Mouse (Mus musculus) ES-E14 (cell line): ENCODE measurements around the gene Icmt. TPM values are rescaled to one million over a fixed set of nuclear protein-coding genes. Genes with fewer than 3 reads are reported as not detected.

Experiments used
- DNase-seq: peaks from one replicate; pipeline ENCODE4 v3.0.0-alpha.2; 2013; ENCODE audit warnings: low read depth, low spot score
- H3K27ac ChIP-seq: 2 replicates; pipeline ENCODE4 v1.5.1; 2012; ENCODE audit warnings: low read depth, mild to moderate bottlenecking, low read length, moderate library complexity, mixed read lengths; ENCODE audit not compliant: poor library complexity, insufficient read depth, severe bottlenecking
- H3K36me3 ChIP-seq: 2 replicates; pipeline ENCODE4 v1.6.1; 2012; ENCODE audit warnings: mild to moderate bottlenecking, low read length, moderate library complexity, mixed read lengths; ENCODE audit not compliant: control insufficient read depth, poor library complexity, insufficient read depth, severe bottlenecking
- H3K4me1 ChIP-seq, 2 experiments: fragments of 150-350 bp in 1 of 2; sonication (generic) in 1 of 2; 2 replicates each; pipeline ENCODE4 v1.6.1; 2012; ENCODE audit warnings: low read length in 2 of 2, mild to moderate bottlenecking in 1 of 2, mixed read lengths in 1 of 2; ENCODE audit not compliant: control insufficient read depth in 2 of 2, insufficient read depth in 2 of 2, poor library complexity in 1 of 2
- H3K4me3 ChIP-seq, 2 experiments: fragments of 150-350 bp in 1 of 2; sonication (generic) in 1 of 2; 2 replicates each; pipeline ENCODE4 v1.5.1; 2012; ENCODE audit warnings: low read length in 2 of 2, low read depth in 1 of 2, mild to moderate bottlenecking in 1 of 2, mixed read lengths in 1 of 2; ENCODE audit not compliant: insufficient read depth in 1 of 2, poor library complexity in 1 of 2, severe bottlenecking in 1 of 2
- H3K9ac ChIP-seq: 2 replicates; pipeline ENCODE4 v1.6.1; 2012; ENCODE audit warnings: low read depth, mild to moderate bottlenecking, low read length, mixed read lengths; ENCODE audit not compliant: poor library complexity, insufficient read depth, severe bottlenecking
- H3K9me3 ChIP-seq: fragments of 150-350 bp; sonication (generic); 2 replicates; pipeline ENCODE4 v1.6.1; 2012; ENCODE audit warnings: low read depth, mild to moderate bottlenecking, low read length; ENCODE audit not compliant: control insufficient read depth, insufficient read depth
- CHD2 ChIP-seq: IDR thresholded peaks from 2 replicates; pipeline ENCODE4 v1.6.1; 2014; ENCODE audit warnings: mild to moderate bottlenecking, low read depth, low read length, inconsistent platforms
- HCFC1 ChIP-seq: IDR thresholded peaks from 2 replicates; pipeline ENCODE4 v1.6.1; 2012; ENCODE audit warnings: low read length, inconsistent platforms, borderline replicate concordance; ENCODE audit not compliant: insufficient read depth
- MAFK ChIP-seq: IDR thresholded peaks from 2 replicates; pipeline ENCODE4 v1.6.1; 2014; ENCODE audit warnings: mild to moderate bottlenecking, low read depth, low read length, inconsistent platforms; ENCODE audit not compliant: insufficient read depth
- ZC3H11A ChIP-seq: IDR thresholded peaks from 2 replicates; pipeline ENCODE4 v1.6.1; 2012; ENCODE audit warnings: low read depth, mild to moderate bottlenecking, inconsistent platforms, low read length, borderline replicate concordance
- ZNF384 ChIP-seq: IDR thresholded peaks from 2 replicates; pipeline ENCODE4 v1.6.1; 2012; ENCODE audit warnings: low read depth, low read length, inconsistent platforms
- in situ Hi-C, 2 experiments: fragments of 600-800 bp; cut with MboI; formaldehyde crosslinking; loops; one replicate each; pipeline ENCODE4 v1.15.1; 2025; ENCODE audit warnings: low sequenced_read_pairs in 2 of 2, inconsistent platforms in 1 of 2; ENCODE audit not compliant: unreplicated experiment in 2 of 2
- total RNA-seq: library from RNA; depleted of rRNA; stranded (reverse); fragments of 300-350 nt; gene quantifications from 2 replicates; pipeline ENCODE4 v1.2.3, GENCODE M21; 2012

Gene Icmt
- total RNA-seq, 1 experiment: 47.7 TPM

GRCm38 (mm10) chr4:152337772-152338171 is 40.7 kb downstream of the Icmt start:
- DNase-seq: no peak
- TF ChIP-seq ZNF384 (no peak), ZC3H11A (no peak)
- in situ Hi-C loops: loop anchor here in 1 of 2 experiments (10.0 kb wide), 1 partner anchor 97 kb away; no protein-coding TSS in a partner anchor
- Histone ChIP-seq H3K27ac (no peak overlapping the region), H3K4me1 (peaks cover 3 to 27% of the 10 kb centered on the region in 2 experiments; a peak in 2 of 4 replicates), H3K4me3 (no peak overlapping the region), H3K36me3 (peaks cover 14% of the 10 kb centered on the region), H3K9ac (no peak overlapping the region), H3K9me3 (no peaks in the 10 kb centered on the region)

GRCm38 (mm10) chr4:152338419-152339292 is 41.6 kb downstream of the Icmt start, which contains the start of gene Chd5:
TSS of gene Chd5 (plus strand) at chr4:152338651.
- peak within 1 kb of the TSS; percentile 58 to 76 for H3K4me3 ChIP-seq
- TF ChIP-seq ZC3H11A (no peak), HCFC1 (no peak), MAFK (no peak), ZNF384 (no peak), CHD2 (no peak)
- H3K36me3 ChIP-seq: peaks cover 8% of the 10 kb centered on the region
- in situ Hi-C loops: loop anchor here in 1 of 2 experiments (10.0 kb wide), 1 partner anchor 96 kb away; no protein-coding TSS in a partner anchor
- peaks cover 3 to 26% of the 10 kb centered on the region in 2 experiments; a peak in 2 of 4 replicates for H3K4me1 ChIP-seq
- DNase-seq: no peak
- no peak within 1 kb of the TSS for H3K27ac ChIP-seq
- H3K9me3 ChIP-seq: no peaks in the 10 kb centered on the region
- H3K9ac ChIP-seq: peak within 1 kb of the TSS; percentile 57

GRCm38 (mm10) chr4:152339293-152339790 is 42.3 kb downstream of the Icmt start:
- no peak for TF ChIP-seq HCFC1
- no peak for TF ChIP-seq ZC3H11A
- Histone ChIP-seq H3K9me3 (no peaks in the 10 kb centered on the region), H3K27ac (no peak overlapping the region), H3K9ac (peak overlapping the region; percentile 57), H3K4me1 (peaks cover 5 to 30% of the 10 kb centered on the region in 2 experiments; a peak in 2 of 4 replicates), H3K36me3 (peaks cover 3% of the 10 kb centered on the region), H3K4me3 (peak overlapping the region; percentile 58 to 76)
- in situ Hi-C loops: loop anchor here in 1 of 2 experiments (10.0 kb wide), 1 partner anchor 95 kb away; no protein-coding TSS in a partner anchor
- DNase-seq: no peak

DNA sequence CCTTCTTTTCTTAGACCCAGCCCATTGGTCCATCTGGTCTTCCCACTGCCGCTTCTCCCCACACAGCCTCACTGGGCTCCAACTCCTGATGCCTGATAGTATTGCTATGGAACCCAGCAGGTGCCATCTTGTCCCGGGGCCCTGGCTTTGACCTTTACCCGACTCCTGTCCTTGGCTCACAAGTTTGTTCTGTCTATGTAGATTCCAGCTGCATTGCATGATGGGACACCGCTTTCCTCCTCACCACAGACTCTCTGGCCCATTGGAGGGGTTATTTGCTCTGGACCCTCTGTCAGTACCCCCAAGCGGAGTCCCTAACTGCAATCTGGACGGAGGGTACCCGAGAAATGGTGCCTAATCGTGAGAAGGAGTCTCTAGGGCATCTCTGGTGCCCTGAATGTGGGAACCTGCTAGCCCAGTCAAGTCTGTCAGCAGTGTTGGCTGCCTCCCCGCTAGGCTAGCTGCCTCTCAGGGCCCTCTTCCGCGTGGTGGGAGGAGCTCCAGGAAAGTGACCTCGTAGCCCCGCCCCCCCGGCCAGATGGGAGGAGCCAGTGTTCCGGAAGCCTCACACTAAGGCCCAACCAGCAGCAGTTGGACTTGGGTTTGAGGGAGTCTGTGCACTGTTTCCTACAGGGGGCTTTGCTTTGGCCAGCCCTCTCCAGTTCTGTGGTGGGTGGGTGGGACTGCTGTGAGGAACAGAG is 43.7 kb downstream of the Icmt start:
- H3K9me3 ChIP-seq: no peaks in the 10 kb centered on the region
- TF ChIP-seq HCFC1: no peak
- H3K36me3 ChIP-seq: no peaks in the 10 kb centered on the region
- peak overlapping the region; percentile 22; the same call in 1 of the 2 replicates for H3K9ac ChIP-seq
- peak overlapping the region in 1 of 2 experiments; percentile 40; a peak in 1 of 4 replicates for H3K4me3 ChIP-seq
- H3K4me1 ChIP-seq: peaks cover 7 to 42% of the 10 kb centered on the region in 2 experiments; a peak in 3 of 4 replicates
- H3K27ac ChIP-seq: no peak overlapping the region
- DNase-seq: peak; percentile 69
- in situ Hi-C loops: no loop called here
